Mouse (Mus musculus): Measurements from ENCODE around the gene Rhebl1. TPM values are rescaled to one million over a fixed set of nuclear protein-coding genes. Genes with fewer than 3 reads are reported as not detected.

Gene Rhebl1
- total and polyA plus RNA-seq, 2 experiments = 0.37 to 1.8 TPM

- H3K79me2 ChIP-seq (ENCODE audit: control insufficient read depth, insufficient read depth, low read length) = peaks cover 16% of the 10 kb centered on the region; the same call in 1 of the 2 replicates
- TF ChIP-seq POLR2A (IDR thresholded peaks at IDR 0.05; ENCODE audit: extremely low read depth, insufficient read depth, low read length) (no peak), CTCF (IDR thresholded peaks at IDR 0.05; ENCODE audit: low read depth, low read length) (no peak)
- no peak for DNase-seq (ENCODE audit: extremely low read depth, low read depth, low spot score)
- H3K27me3 ChIP-seq (ENCODE audit: control insufficient read depth, insufficient read depth, low read length) = no peaks in the 10 kb centered on the region
- peak overlapping the region; percentile 75 for H3K27ac ChIP-seq (replicated peaks; ENCODE audit: insufficient read depth, low read depth, low read length)
- peaks cover 20% of the 10 kb centered on the region for H3K36me3 ChIP-seq (ENCODE audit: control insufficient read depth, insufficient read depth, low read length)
- H3K9ac ChIP-seq (ENCODE audit: low read depth, low read length) = peak overlapping the region; percentile 50; the same call in 1 of the 2 replicates
- WGBS = 3% methylated on average over 9 of the region's 9 CpGs
- H3K4me1 ChIP-seq (ENCODE audit: control insufficient read depth, insufficient read depth, low read length) = no peaks in the 10 kb centered on the region; the same call in 1 of the 2 replicates
- H3K4me3 ChIP-seq (ENCODE audit: insufficient read depth, low read depth, low read length) = peak overlapping the region; percentile 10
These were observed 62.7 kb downstream of the Rhebl1 start for GRCm38 (mm10) chr15:98831684-98832035.

- Histone ChIP-seq H3K36me3 (ENCODE audit: control insufficient read depth, insufficient read depth, low read length) (peaks cover 14% of the 10 kb centered on the region), H3K27me3 (ENCODE audit: control insufficient read depth, insufficient read depth, low read length) (no peaks in the 10 kb centered on the region), H3K4me1 (ENCODE audit: control insufficient read depth, insufficient read depth, low read length) (no peaks in the 10 kb centered on the region; the same call in 1 of the 2 replicates), H3K79me2 (ENCODE audit: control insufficient read depth, insufficient read depth, low read length) (peaks cover 16% of the 10 kb centered on the region; the same call in 1 of the 2 replicates), H3K9ac (ENCODE audit: low read depth, low read length) (peak within 1 kb of the TSS; percentile 83), H3K27ac (replicated peaks; ENCODE audit: insufficient read depth, low read depth, low read length) (peak within 1 kb of the TSS; percentile 75), H3K4me3 (ENCODE audit: insufficient read depth, low read depth, low read length) (peak within 1 kb of the TSS; percentile 83)
- WGBS = under 1% methylated on average over 61 of the region's 66 CpGs
- peak; percentile 82 for DNase-seq (ENCODE audit: extremely low read depth, low read depth, low spot score)
- TF ChIP-seq CTCF (IDR thresholded peaks at IDR 0.05; ENCODE audit: low read depth, low read length) (peak; percentile 39), POLR2A (IDR thresholded peaks at IDR 0.05; ENCODE audit: extremely low read depth, insufficient read depth, low read length) (peak; percentile 47; the same call in 1 of the 2 replicates)
These were observed 63.3 kb downstream of the Rhebl1 start, which contains the start of gene Prkag1 for GRCm38 (mm10) chr15:98830736-98831683. Prkag1 (minus strand) TSS chr15:98831521.

Other genes with a start within 250 kb of the Rhebl1 start
- 27.6 and 33.9 TPM in 2 replicates for gene Ddx23, start 231.6 kb downstream of the Rhebl1 start, total RNA-seq (2014; rRNA removed)
- 15.4 and 18.8 TPM in 2 replicates for gene Ddx23, start 231.6 kb downstream of the Rhebl1 start, polyA plus RNA-seq (2012; rRNA removed)
- gene Rnd1, start 217.1 kb downstream of the Rhebl1 start, total RNA-seq (2014; rRNA removed) = 20.0 and 23.2 TPM in 2 replicates
- gene Rnd1, start 217.1 kb downstream of the Rhebl1 start, polyA plus RNA-seq (2012; rRNA removed) = 7.4 and 21.3 TPM in 2 replicates
- gene Ccdc65, start 186.3 kb downstream of the Rhebl1 start, total RNA-seq (2014; rRNA removed) = not detected in 2 replicates
- not detected in 2 replicates for gene Ccdc65, start 186.3 kb downstream of the Rhebl1 start, polyA plus RNA-seq (2012; rRNA removed)
- 22.4 and 26.6 TPM in 2 replicates for gene Fkbp11, start 166.3 kb downstream of the Rhebl1 start, total RNA-seq (2014; rRNA removed)
- gene Fkbp11, start 166.3 kb downstream of the Rhebl1 start, polyA plus RNA-seq (2012; rRNA removed) = 12.2 and 22.4 TPM in 2 replicates
- gene Arf3, start 131.3 kb downstream of the Rhebl1 start, total RNA-seq (2014; rRNA removed) = 10.5 and 14.0 TPM in 2 replicates
- 41.3 and 43.0 TPM in 2 replicates for gene Arf3, start 131.3 kb downstream of the Rhebl1 start, polyA plus RNA-seq (2012; rRNA removed)
- 0.47 TPM in 1 of 2 replicates, not detected in the other for gene Wnt10b, start 116.4 kb downstream of the Rhebl1 start, total RNA-seq (2014; rRNA removed)
- not detected in 2 replicates for gene Wnt10b, start 116.4 kb downstream of the Rhebl1 start, polyA plus RNA-seq (2012; rRNA removed)
- gene Wnt1, start 104.7 kb downstream of the Rhebl1 start, total RNA-seq (2014; rRNA removed) = not detected in 2 replicates
- not detected in 2 replicates for gene Wnt1, start 104.7 kb downstream of the Rhebl1 start, polyA plus RNA-seq (2012; rRNA removed)
- 0.13 TPM in 1 of 2 replicates, not detected in the other for gene Ddn, start 85.0 kb downstream of the Rhebl1 start, total RNA-seq (2014; rRNA removed)
- gene Ddn, start 85.0 kb downstream of the Rhebl1 start, polyA plus RNA-seq (2012; rRNA removed) = not detected in 2 replicates
- 40.1 and 41.4 TPM in 2 replicates for gene Prkag1, start 63.0 kb downstream of the Rhebl1 start, total RNA-seq (2014; rRNA removed)
- gene Prkag1, start 63.0 kb downstream of the Rhebl1 start, polyA plus RNA-seq (2012; rRNA removed) = 35.6 and 37.7 TPM in 2 replicates
- gene Kmt2d, start 23.3 kb downstream of the Rhebl1 start, total RNA-seq (2014; rRNA removed) = 6.6 and 10.1 TPM in 2 replicates
- gene Kmt2d, start 23.3 kb downstream of the Rhebl1 start, polyA plus RNA-seq (2012; rRNA removed) = 7.1 and 10.3 TPM in 2 replicates
- gene Dhh, start 4.0 kb upstream of the Rhebl1 start, total RNA-seq (2014; rRNA removed) = under 0.01 and 0.13 TPM in 2 replicates
- gene Dhh, start 4.0 kb upstream of the Rhebl1 start, polyA plus RNA-seq (2012; rRNA removed) = 0.18 and 0.45 TPM in 2 replicates
- gene Lmbr1l, start 23.7 kb upstream of the Rhebl1 start, total RNA-seq (2014; rRNA removed) = 24.3 and 28.8 TPM in 2 replicates
- gene Lmbr1l, start 23.7 kb upstream of the Rhebl1 start, polyA plus RNA-seq (2012; rRNA removed) = 21.3 and 32.4 TPM in 2 replicates
- 49.9 and 99.4 TPM in 2 replicates for gene Tuba1b, start 40.0 kb upstream of the Rhebl1 start, total RNA-seq (2014; rRNA removed)
- gene Tuba1b, start 40.0 kb upstream of the Rhebl1 start, polyA plus RNA-seq (2012; rRNA removed) = 151 and 183 TPM in 2 replicates
- not detected in 2 replicates for gene Gm49450, start 59.0 kb upstream of the Rhebl1 start, total RNA-seq (2014; rRNA removed)
- gene Gm49450, start 59.0 kb upstream of the Rhebl1 start, polyA plus RNA-seq (2012; rRNA removed) = 2.9 and 3.1 TPM in 2 replicates
- gene Tuba1a, start 59.2 kb upstream of the Rhebl1 start, total RNA-seq (2014; rRNA removed) = 8.4 and 12.9 TPM in 2 replicates
- 10.7 and 13.7 TPM in 2 replicates for gene Tuba1a, start 59.2 kb upstream of the Rhebl1 start, polyA plus RNA-seq (2012; rRNA removed)
- gene Tuba1c, start 135.4 kb upstream of the Rhebl1 start, total RNA-seq (2014; rRNA removed) = 60.9 and 85.4 TPM in 2 replicates
- 281 and 339 TPM in 2 replicates for gene Tuba1c, start 135.4 kb upstream of the Rhebl1 start, polyA plus RNA-seq (2012; rRNA removed)
- 0.07 and 0.09 TPM in 2 replicates for gene Prph, start 160.6 kb upstream of the Rhebl1 start, total RNA-seq (2014; rRNA removed)
- 0.09 and 0.39 TPM in 2 replicates for gene Prph, start 160.6 kb upstream of the Rhebl1 start, polyA plus RNA-seq (2012; rRNA removed)
- gene Troap, start 180.0 kb upstream of the Rhebl1 start, total RNA-seq (2014; rRNA removed) = 0.34 TPM in 1 of 2 replicates, not detected in the other
- not detected in 2 replicates for gene Troap, start 180.0 kb upstream of the Rhebl1 start, polyA plus RNA-seq (2012; rRNA removed)
- gene C1ql4, start 193.3 kb upstream of the Rhebl1 start, total RNA-seq (2014; rRNA removed) = not detected in 2 replicates
- gene C1ql4, start 193.3 kb upstream of the Rhebl1 start, polyA plus RNA-seq (2012; rRNA removed) = 0.10 and 0.11 TPM in 2 replicates
- gene Dnajc22, start 198.6 kb upstream of the Rhebl1 start, total RNA-seq (2014; rRNA removed) = 146 and 151 TPM in 2 replicates
- 119 and 120 TPM in 2 replicates for gene Dnajc22, start 198.6 kb upstream of the Rhebl1 start, polyA plus RNA-seq (2012; rRNA removed)
- gene Spats2, start 231.4 kb upstream of the Rhebl1 start, total RNA-seq (2014; rRNA removed) = 2.7 and 3.2 TPM in 2 replicates
- 2.5 and 2.9 TPM in 2 replicates for gene Spats2, start 231.4 kb upstream of the Rhebl1 start, polyA plus RNA-seq (2012; rRNA removed)

Data from liver, adult 2 months (tissue).